Mouse (Mus musculus) heart, embryonic 15.5 days (tissue): Measurements from ENCODE around the gene Rpain. TPM values are rescaled to one million over a fixed set of nuclear protein-coding genes. Genes with fewer than 3 reads are reported as not detected.
A peak's percentile ranks its signal among the peaks of the same experiment; 100 is the strongest.

Source experiments
- ATAC-seq: fragments of 200-750 bp; cut with Nextera tagmentation; replicated peaks from 2 replicates; pipeline ENCODE4 v1.8.0; 2017; ENCODE audit warnings: low read depth, moderate TSS enrichment; ENCODE audit not compliant: insufficient number of reproducible peaks, insufficient read depth, low FRiP score
- H3K27ac ChIP-seq: fragments of 300-500 bp; sonication (generic); 2 replicates; pipeline ENCODE4 v1.5.1; 2015; ENCODE audit warnings: mild to moderate bottlenecking, inconsistent platforms
- H3K27me3 ChIP-seq: fragments of 300-500 bp; sonication (generic); 2 replicates; pipeline ENCODE4 v1.6.1; 2015; ENCODE audit warnings: inconsistent platforms
- H3K36me3 ChIP-seq: fragments of 300-500 bp; sonication (generic); 2 replicates; pipeline ENCODE4 v1.6.1; 2015; ENCODE audit warnings: mild to moderate bottlenecking, inconsistent platforms
- H3K4me1 ChIP-seq: fragments of 300-500 bp; sonication (generic); replicated peaks from 2 replicates; pipeline ENCODE4 v1.6.1; 2015; ENCODE audit warnings: inconsistent platforms
- H3K4me2 ChIP-seq: fragments of 300-500 bp; sonication (generic); 2 replicates; pipeline ENCODE4 v1.6.1; 2015; ENCODE audit warnings: inconsistent platforms, mild to moderate bottlenecking, moderate library complexity
- H3K4me3 ChIP-seq: fragments of 300-500 bp; sonication (generic); 2 replicates; pipeline ENCODE4 v1.5.1; 2015; ENCODE audit warnings: mild to moderate bottlenecking, inconsistent platforms
- H3K9ac ChIP-seq: fragments of 300-500 bp; sonication (generic); 2 replicates; pipeline ENCODE4 v1.6.1; 2015; ENCODE audit warnings: mild to moderate bottlenecking, inconsistent platforms
- H3K9me3 ChIP-seq: fragments of 300-500 bp; sonication (generic); replicated peaks from 2 replicates; pipeline ENCODE4 v1.6.1; 2016; ENCODE audit warnings: inconsistent platforms
- WGBS: fragments of 180-500 bp; shearing (Covaris S2); methylation state at CpG from one replicate; pipeline ENCODE4 v1.1.7; 2015; ENCODE audit warnings: mixed read lengths; 5-methylcytosine and 5-hydroxymethylcytosine counted together
- polyA plus RNA-seq: library from polyadenylated mRNA; unstranded; fragments of >200 nt; fragmentation: Nextera tagmentation; extraction: Ambion mirVana; gene quantifications from 2 replicates; pipeline ENCODE4 v1.2.1, GENCODE M21; 2015

Gene Rpain
- polyA plus RNA-seq, 1 experiment from 2014 or later: 47.6 TPM

GRCm38 (mm10) chr11:71003611-71004315, 33.8 kb downstream of the Rpain start:
- peaks cover 16% of the 10 kb centered on the region for H3K36me3 ChIP-seq
- no peaks in the 10 kb centered on the region for H3K27me3 ChIP-seq
- H3K9me3 ChIP-seq: no peaks in the 10 kb centered on the region
- H3K9ac ChIP-seq: peak overlapping the region; percentile 83
- peak; percentile 68 for ATAC-seq
- peak overlapping the region; percentile 89 for H3K27ac ChIP-seq
- under 1% methylated on average over 49 of the region's 49 CpGs for WGBS
- H3K4me1 ChIP-seq: peaks cover 20% of the 10 kb centered on the region
- H3K4me2 ChIP-seq: peak overlapping the region; percentile 91
- peak overlapping the region; percentile 99 for H3K4me3 ChIP-seq

GRCm38 (mm10) chr11:71004316-71004773, 34.3 kb downstream of the Rpain start, which contains the start of gene Dhx33:
Gene Dhx33, minus strand, starts transcription at chr11:71004437.
- H3K9me3 ChIP-seq: no peaks in the 10 kb centered on the region
- peak; percentile 92 for ATAC-seq
- peak within 1 kb of the TSS; percentile 91 for H3K4me2 ChIP-seq
- H3K4me1 ChIP-seq: peaks cover 20% of the 10 kb centered on the region
- WGBS: under 1% methylated on average over 34 of the region's 35 CpGs
- H3K4me3 ChIP-seq: peak within 1 kb of the TSS; percentile 99
- H3K27me3 ChIP-seq: no peaks in the 10 kb centered on the region
- H3K36me3 ChIP-seq: peaks cover 15% of the 10 kb centered on the region
- H3K27ac ChIP-seq: peak within 1 kb of the TSS; percentile 89
- H3K9ac ChIP-seq: peak within 1 kb of the TSS; percentile 83

- peak overlapping the region; percentile 64 for H3K4me2 ChIP-seq
- peaks cover 20% of the 10 kb centered on the region for H3K4me1 ChIP-seq
- no peak for ATAC-seq
- H3K9me3 ChIP-seq: no peaks in the 10 kb centered on the region
- H3K36me3 ChIP-seq: peaks cover 15% of the 10 kb centered on the region
- no peak overlapping the region for H3K9ac ChIP-seq
- H3K27ac ChIP-seq: peak overlapping the region; percentile 27
- peak overlapping the region; percentile 99 for H3K4me3 ChIP-seq
- 65% methylated on average over 5 of the region's 5 CpGs for WGBS
- no peaks in the 10 kb centered on the region for H3K27me3 ChIP-seq
Observed at GRCm38 (mm10) chr11:71005046-71005445, 35.0 kb downstream of the Rpain start.

- no peaks in the 10 kb centered on the region for H3K9me3 ChIP-seq
- peaks cover 20% of the 10 kb centered on the region for H3K4me1 ChIP-seq
- peaks cover 31% of the 10 kb centered on the region for H3K36me3 ChIP-seq
- H3K27ac ChIP-seq: no peak overlapping the region
- no peak for ATAC-seq
- WGBS: 88% methylated on average over 6 of the region's 6 CpGs
- no peak overlapping the region for H3K9ac ChIP-seq
- H3K4me3 ChIP-seq: no peak overlapping the region
- no peaks in the 10 kb centered on the region for H3K27me3 ChIP-seq
- H3K4me2 ChIP-seq: no peak overlapping the region
Observed at GRCm38 (mm10) chr11:71007026-71007425, 37.0 kb downstream of the Rpain start.

GRCm38 (mm10) chr11:71007831-71008230, 37.8 kb downstream of the Rpain start:
- no peaks in the 10 kb centered on the region for H3K9me3 ChIP-seq
- WGBS: 74% methylated on average over 7 of the region's 7 CpGs
- peak overlapping the region; percentile 39; the same call in 1 of the 2 replicates for H3K27ac ChIP-seq
- peaks cover 39% of the 10 kb centered on the region for H3K36me3 ChIP-seq
- H3K9ac ChIP-seq: no peak overlapping the region
- H3K4me1 ChIP-seq: peaks cover 12% of the 10 kb centered on the region
- H3K4me3 ChIP-seq: no peak overlapping the region
- no peaks in the 10 kb centered on the region for H3K27me3 ChIP-seq
- no peak for ATAC-seq
- no peak overlapping the region for H3K4me2 ChIP-seq

GRCm38 (mm10) chr11:71008321-71008720, 38.3 kb downstream of the Rpain start:
- H3K4me3 ChIP-seq: no peak overlapping the region
- H3K27ac ChIP-seq: peak overlapping the region; percentile 39; the same call in 1 of the 2 replicates
- peaks cover 40% of the 10 kb centered on the region for H3K36me3 ChIP-seq
- H3K4me1 ChIP-seq: peaks cover 7% of the 10 kb centered on the region
- 76% methylated on average over 3 of the region's 3 CpGs for WGBS
- no peaks in the 10 kb centered on the region for H3K27me3 ChIP-seq
- no peaks in the 10 kb centered on the region for H3K9me3 ChIP-seq
- H3K4me2 ChIP-seq: no peak overlapping the region
- ATAC-seq: no peak
- H3K9ac ChIP-seq: no peak overlapping the region

GRCm38 (mm10) chr11:71012743-71013142, 42.7 kb downstream of the Rpain start:
- no peak for ATAC-seq

GRCm38 (mm10) chr11:71017051-71017450, 47.0 kb downstream of the Rpain start:
- Histone ChIP-seq H3K27me3 (no peaks in the 10 kb centered on the region), H3K9me3 (no peaks in the 10 kb centered on the region), H3K4me1 (peaks cover 29% of the 10 kb centered on the region), H3K36me3 (peaks cover 9% of the 10 kb centered on the region), H3K4me3 (no peak overlapping the region), H3K9ac (no peak overlapping the region), H3K4me2 (no peak overlapping the region), H3K27ac (no peak overlapping the region)
- ATAC-seq: no peak
- 93% methylated on average over 1 of the region's 1 CpGs for WGBS

More at GRCm38 (mm10) chr11:71012743-71013142, 42.7 kb downstream of the Rpain start:
- H3K9me3 ChIP-seq: no peaks in the 10 kb centered on the region
- H3K4me2 ChIP-seq: no peak overlapping the region
- peaks cover 9% of the 10 kb centered on the region for H3K4me1 ChIP-seq
- no peak overlapping the region for H3K4me3 ChIP-seq
- no peaks in the 10 kb centered on the region for H3K27me3 ChIP-seq
- H3K9ac ChIP-seq: no peak overlapping the region
- H3K36me3 ChIP-seq: peaks cover 40% of the 10 kb centered on the region
- no peak overlapping the region for H3K27ac ChIP-seq
- WGBS: 79% methylated on average over 7 of the region's 7 CpGs

- H3K9ac ChIP-seq: peak overlapping the region; percentile 76
- H3K27ac ChIP-seq: peak overlapping the region; percentile 74
- no peaks in the 10 kb centered on the region for H3K27me3 ChIP-seq
- peak overlapping the region; percentile 72 for H3K4me3 ChIP-seq
- no peaks in the 10 kb centered on the region for H3K9me3 ChIP-seq
- peak overlapping the region; percentile 75 for H3K4me2 ChIP-seq
- H3K36me3 ChIP-seq: no peaks in the 10 kb centered on the region
- peak; percentile 8 for ATAC-seq
- peaks cover 29% of the 10 kb centered on the region for H3K4me1 ChIP-seq
- 4% methylated on average over 28 of the region's 28 CpGs for WGBS
Observed at GRCm38 (mm10) chr11:71018416-71019200, 48.6 kb downstream of the Rpain start.

- Histone ChIP-seq H3K27me3 (no peaks in the 10 kb centered on the region), H3K9ac (peak within 1 kb of the TSS; percentile 76), H3K4me3 (peak within 1 kb of the TSS; percentile 72), H3K4me1 (peaks cover 29% of the 10 kb centered on the region), H3K36me3 (peaks cover 1% of the 10 kb centered on the region; the same call in 1 of the 2 replicates), H3K27ac (peak within 1 kb of the TSS; percentile 92), H3K4me2 (peak within 1 kb of the TSS; percentile 75), H3K9me3 (no peaks in the 10 kb centered on the region)
- peak; percentile 100 for ATAC-seq
- WGBS: under 1% methylated on average over 71 of the region's 71 CpGs
Observed at GRCm38 (mm10) chr11:71019201-71020068, 49.4 kb downstream of the Rpain start, which contains the start of the genes Mis12 and Derl2. Gene Mis12, plus strand, starts transcription at chr11:71019611. Gene Derl2, minus strand, starts transcription at chr11:71019841.
